In genomic region chr6:113011886-113012285, GRCm38 (mm10) we compare ENCODE assay signal across 10 mouse cellular contexts. TPM values are rescaled to one million over a fixed set of nuclear protein-coding genes. Genes with fewer than 3 reads are reported as not detected.
A peak's percentile ranks its signal among the peaks of the same experiment; 100 is the strongest.
DNase-seq lines count a peak whose midpoint lies in the region; ATAC-seq and TF ChIP-seq lines count a peak whose summit lies in the region.
"Had no signal": no experiment of that assay in that cellular context is flagged by ENCODE, and none has a peak within 500 bp of the region (broad histone marks: within the 10 kb centered on the region; RNA-seq: fewer than 3 reads in every experiment).

No protein-coding gene starts in this region.

- no peak for ATAC-seq in limb, embryonic 12.5 days (ENCODE audit: insufficient number of reproducible peaks, insufficient read depth, low FRiP score, low TSS enrichment, low read depth)
- ATAC-seq in forebrain, embryonic 11.5 days (replicated peaks; ENCODE audit: low FRiP score), result no peak
- no peak for ATAC-seq in hindbrain, postnatal 0 days
- ATAC-seq in neural tube, embryonic 15.5 days (ENCODE audit: low FRiP score), result no peak
- no peak for ATAC-seq in activated CD4-positive, CD25-positive, alpha-beta regulatory T cell, adult 4 months

- peak overlapping the region; percentile 92 for H3K27ac ChIP-seq in limb, embryonic 12.5 days
- no peak overlapping the region for H3K27ac ChIP-seq in limb, embryonic 10.5 days
- peak overlapping the region; percentile 86 for H3K27ac ChIP-seq in forebrain, embryonic 11.5 days (ENCODE audit: low read depth, low read length)
- H3K27ac ChIP-seq in hindbrain, postnatal 0 days, result peak overlapping the region; percentile 77
- H3K27ac ChIP-seq in neural tube, embryonic 15.5 days (replicated peaks), result peak overlapping the region; percentile 63; the same call in 1 of the 2 replicates

- no peak for DNase-seq in limb, embryonic 10.5 days (ENCODE audit: low spot score)
- DNase-seq in forebrain, embryonic 11.5 days (ENCODE audit: low spot score), result no peak
- DNase-seq in hindbrain, postnatal 0 days (ENCODE audit: low spot score), result no peak
- no peak for DNase-seq in left cerebral cortex, postnatal 25 days (ENCODE audit: low spot score in 2 of 2)
- no peak for DNase-seq in gastrocnemius, adult 8-10 months (ENCODE audit: low spot score in 2 of 2)

- intact Hi-C loops in left cerebral cortex, postnatal 25 days (cut with DNase I), result no loop called here

- 86% methylated on average over 2 of the region's 2 CpGs for WGBS in limb, embryonic 12.5 days
- WGBS in limb, embryonic 10.5 days, result 84% methylated on average over 2 of the region's 2 CpGs
- WGBS in forebrain, embryonic 11.5 days, result 30% methylated on average over 2 of the region's 2 CpGs
- 34% methylated on average over 2 of the region's 2 CpGs for WGBS in hindbrain, postnatal 0 days
- WGBS in neural tube, embryonic 15.5 days, result 32% methylated on average over 2 of the region's 2 CpGs

- TF ChIP-seq CTCF in hindbrain, postnatal 0 days (IDR thresholded peaks at IDR 0.05; ENCODE audit: low read depth), result no peak

- H3K4me1 ChIP-seq in limb, embryonic 12.5 days (replicated peaks), result peaks cover 15% of the 10 kb centered on the region
- H3K4me1 ChIP-seq in limb, embryonic 10.5 days, result peaks cover 7% of the 10 kb centered on the region; the same call in 1 of the 2 replicates
- H3K4me1 ChIP-seq in forebrain, embryonic 11.5 days (replicated peaks; ENCODE audit: control insufficient read depth, insufficient read depth, low read length), result peaks cover 7% of the 10 kb centered on the region
- H3K4me1 ChIP-seq in hindbrain, postnatal 0 days (ENCODE audit: insufficient read depth, low read length), result no peaks in the 10 kb centered on the region; the same call in 1 of the 2 replicates
- peaks cover 15% of the 10 kb centered on the region for H3K4me1 ChIP-seq in neural tube, embryonic 15.5 days
- H3K4me1 ChIP-seq: embryonic facial prominence, embryonic 15.5 days; intestine, embryonic 15.5 days had no signal

- no peaks in the 10 kb centered on the region for H3K27me3 ChIP-seq in limb, embryonic 12.5 days
- no peaks in the 10 kb centered on the region for H3K27me3 ChIP-seq in limb, embryonic 10.5 days (ENCODE audit: low read depth, poor library complexity, severe bottlenecking)
- H3K27me3 ChIP-seq in forebrain, embryonic 11.5 days (ENCODE audit: control insufficient read depth, insufficient read depth, low read length), result no peaks in the 10 kb centered on the region
- no peaks in the 10 kb centered on the region for H3K27me3 ChIP-seq in hindbrain, postnatal 0 days (ENCODE audit: insufficient read depth, low read length)
- no peaks in the 10 kb centered on the region for H3K27me3 ChIP-seq in neural tube, embryonic 15.5 days (replicated peaks)
- H3K27me3 ChIP-seq: embryonic facial prominence, embryonic 15.5 days; intestine, embryonic 15.5 days had no signal

- H3K4me3 ChIP-seq in limb, embryonic 12.5 days (replicated peaks), result no peak overlapping the region
- H3K4me3 ChIP-seq in limb, embryonic 10.5 days, result no peak overlapping the region
- no peak overlapping the region for H3K4me3 ChIP-seq in forebrain, embryonic 11.5 days (ENCODE audit: low read depth, low read length)
- H3K4me3 ChIP-seq in hindbrain, postnatal 0 days (ENCODE audit: low read length), result no peak overlapping the region
- H3K4me3 ChIP-seq in neural tube, embryonic 15.5 days (replicated peaks), result no peak overlapping the region
- H3K4me3 ChIP-seq: embryonic facial prominence, embryonic 15.5 days; intestine, embryonic 15.5 days had no signal

- H3K9ac ChIP-seq in limb, embryonic 12.5 days (replicated peaks), result no peak overlapping the region
- no peak overlapping the region for H3K9ac ChIP-seq in forebrain, embryonic 11.5 days (ENCODE audit: low read length)
- no peak overlapping the region for H3K9ac ChIP-seq in hindbrain, postnatal 0 days (replicated peaks; ENCODE audit: low read length)
- H3K9ac ChIP-seq in neural tube, embryonic 15.5 days (replicated peaks), result no peak overlapping the region
- H3K9ac ChIP-seq: embryonic facial prominence, embryonic 15.5 days; intestine, embryonic 15.5 days had no signal

- no peaks in the 10 kb centered on the region for H3K36me3 ChIP-seq in limb, embryonic 12.5 days
- H3K36me3 ChIP-seq in limb, embryonic 10.5 days, result no peaks in the 10 kb centered on the region
- H3K36me3 ChIP-seq in forebrain, embryonic 11.5 days (ENCODE audit: control insufficient read depth, insufficient read depth, low read length), result no peaks in the 10 kb centered on the region
- no peaks in the 10 kb centered on the region for H3K36me3 ChIP-seq in hindbrain, postnatal 0 days (ENCODE audit: insufficient read depth, low read length)
- H3K36me3 ChIP-seq in neural tube, embryonic 15.5 days, result no peaks in the 10 kb centered on the region
- H3K36me3 ChIP-seq: embryonic facial prominence, embryonic 15.5 days; intestine, embryonic 15.5 days had no signal

- no peaks in the 10 kb centered on the region for H3K9me3 ChIP-seq in limb, embryonic 12.5 days
- H3K9me3 ChIP-seq in limb, embryonic 10.5 days (replicated peaks), result no peaks in the 10 kb centered on the region
- H3K9me3 ChIP-seq in forebrain, embryonic 11.5 days (ENCODE audit: control insufficient read depth, low read length), result no peaks in the 10 kb centered on the region
- 0 out of 2 replicates have a peak, but pooled peaks cover 2% of the 10 kb centered on the region for H3K9me3 ChIP-seq in hindbrain, postnatal 0 days (ENCODE audit: low read length)
- H3K9me3 ChIP-seq in neural tube, embryonic 15.5 days (replicated peaks), result no peaks in the 10 kb centered on the region; the same call in 1 of the 2 replicates
- H3K9me3 ChIP-seq: embryonic facial prominence, embryonic 15.5 days; intestine, embryonic 15.5 days had no signal

- no peak overlapping the region for H3K4me2 ChIP-seq in limb, embryonic 12.5 days
- H3K4me2 ChIP-seq in forebrain, embryonic 11.5 days (ENCODE audit: low read depth, low read length, severe bottlenecking), result no peak overlapping the region
- H3K4me2 ChIP-seq in hindbrain, postnatal 0 days (ENCODE audit: low read depth, low read length), result no peak overlapping the region
- no peak overlapping the region for H3K4me2 ChIP-seq in neural tube, embryonic 15.5 days

RNA-seq across cellular contexts. Expression of gene Thumpd3, which starts 34.1 kb away (rescaled TPM):
- polyA plus RNA-seq in limb, embryonic 12.5 days (2016; fragmentation: Nextera tagmentation; extraction: Ambion mirVana), result 44.4 and 49.7 TPM in 2 replicates
- 59.5 and 66.5 TPM in 2 replicates for polyA plus RNA-seq in limb, embryonic 10.5 days (2016; fragmentation: Nextera tagmentation; extraction: Ambion mirVana)
- 54.8 and 58.6 TPM in 2 replicates for polyA plus RNA-seq in forebrain, embryonic 11.5 days (2014; fragmentation: Nextera tagmentation; extraction: Ambion mirVana)
- total RNA-seq in hindbrain, postnatal 0 days (2014; rRNA removed), result 29.3 and 42.2 TPM in 2 replicates
- polyA plus RNA-seq in hindbrain, postnatal 0 days (2015; fragmentation: Nextera tagmentation; extraction: Ambion mirVana), result 45.3 and 45.5 TPM in 2 replicates
- polyA plus RNA-seq in neural tube, embryonic 15.5 days (2015; fragmentation: Nextera tagmentation; extraction: Ambion mirVana), result 49.2 and 57.5 TPM in 2 replicates
- polyA plus RNA-seq in activated CD4-positive, CD25-positive, alpha-beta regulatory T cell, adult 4 months (2017; shearing (Covaris generic)), result 10 to 100 TPM; 88.0 to 94.9 TPM
- total RNA-seq in left cerebral cortex, postnatal 25 days (2021), result 10 to 100 TPM; 29.4 TPM
- 10 to 100 TPM; 13.5 to 21.3 (median 16.4) TPM for total RNA-seq in gastrocnemius, adult 8-10 months (2022)
